Mouse (Mus musculus): ENCODE measurements around the gene Kank3.

DNA sequence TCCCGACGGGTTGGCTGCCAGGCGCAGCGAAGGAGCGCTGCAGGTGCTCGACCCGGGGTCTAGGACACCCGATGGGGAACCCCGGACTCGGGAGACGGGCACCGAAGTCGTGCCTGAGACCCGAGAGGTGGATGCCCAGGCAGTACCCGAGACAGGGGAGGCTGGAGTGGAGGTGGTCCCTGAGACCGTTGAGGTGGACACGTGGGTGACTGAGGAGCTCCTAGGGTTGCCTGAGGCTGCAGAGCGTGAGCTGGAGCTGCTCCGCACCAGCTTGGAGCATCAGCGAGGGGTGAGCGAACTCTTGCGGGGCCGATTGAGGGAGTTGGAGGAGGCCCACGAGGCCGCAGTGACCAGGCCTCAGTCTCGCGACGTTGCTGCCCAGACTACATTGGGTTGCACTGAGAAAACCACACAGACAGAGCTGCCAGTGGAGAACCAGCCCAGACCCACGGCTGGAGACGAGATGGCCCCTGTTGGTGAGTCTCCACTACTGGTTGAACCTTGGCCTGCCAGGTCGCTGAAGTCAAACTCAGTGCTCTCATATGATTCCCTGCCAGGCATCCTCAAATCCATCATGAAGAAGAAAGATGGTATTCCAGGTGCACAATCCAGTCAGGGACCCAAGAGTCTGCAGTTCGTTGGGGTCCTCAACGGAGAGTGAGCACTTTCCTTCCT lies 7.8 kb downstream of the Kank3 start:
- TF ChIP-seq CTCF (IDR thresholded peaks at IDR 0.05; ENCODE audit: borderline replicate concordance, insufficient read depth, low read depth, low read length) (no peak), POLR2A (IDR thresholded peaks at IDR 0.05; ENCODE audit: borderline replicate concordance, insufficient read depth, low read length) (no peak)
